Mouse (Mus musculus) mesoderm, embryonic 11.5 days (tissue): ENCODE measurements at regions not wholly inside any gene's neighbourhood (a gene's known extent, or its start where the extent isn't known, plus 50 kb on each side); places are given as distances from the start of the nearest gene placed in this dataset.
A peak's percentile ranks its signal among the peaks of the same experiment; 100 is the strongest.

Source experiments
- DNase-seq: peaks from one replicate; pipeline ENCODE4 v3.0.0-alpha.2; 2012; ENCODE audit warnings: low read depth, low spot score

GRCm38 (mm10) chr6:54754810-54755209 lies 61.9 kb upstream of the Znrf2 start:
- no peak for DNase-seq

- DNase-seq, result no peak
These were observed 59.2 kb upstream of the Znrf2 start for GRCm38 (mm10) chr6:54757511-54757911.

- DNase-seq, result peak; percentile 50
These were observed 58.6 kb upstream of the Znrf2 start for GRCm38 (mm10) chr6:54758112-54758511.

GRCm38 (mm10) chr6:54759263-54759662 lies 57.5 kb upstream of the Znrf2 start:
- DNase-seq, result no peak

- peak; percentile 43 for DNase-seq
These were observed 56.7 kb upstream of the Znrf2 start for GRCm38 (mm10) chr6:54759942-54760498.

- DNase-seq, result no peak
These were observed 56.2 kb upstream of the Znrf2 start for GRCm38 (mm10) chr6:54760541-54760940.

GRCm38 (mm10) chr6:54762021-54762420 lies 54.7 kb upstream of the Znrf2 start:
- no peak for DNase-seq

GRCm38 (mm10) chr6:54762499-54762898 lies 54.2 kb upstream of the Znrf2 start:
- DNase-seq, result no peak

- DNase-seq, result no peak
These were observed 53.0 kb upstream of the Znrf2 start for GRCm38 (mm10) chr6:54763669-54764068.

GRCm38 (mm10) chr6:54765715-54766114 lies 51.0 kb upstream of the Znrf2 start:
- no peak for DNase-seq

- no peak for DNase-seq
These were observed 50.1 kb upstream of the Znrf2 start for GRCm38 (mm10) chr6:54766485-54767112.
